Comparison of ENCODE assay signal across 9 mouse cellular contexts in genomic region chrX:70161011-70161410, GRCm38 (mm10).
DNase-seq lines count a peak whose midpoint lies in the region; ATAC-seq and TF ChIP-seq lines count a peak whose summit lies in the region.
"Had no signal": no experiment of that assay in that cellular context is flagged by ENCODE, and none has a peak within 500 bp of the region (broad histone marks: within the 10 kb centered on the region; RNA-seq: fewer than 3 reads in every experiment).

No protein-coding gene starts in this region.

- ATAC-seq in midbrain, embryonic 11.5 days (ENCODE audit: low FRiP score), result no peak
- ATAC-seq in stomach, postnatal 0 days (ENCODE audit: low FRiP score, low TSS enrichment), result no peak

- no peak overlapping the region for H3K27ac ChIP-seq in midbrain, embryonic 10.5 days (replicated peaks)
- no peak overlapping the region for H3K27ac ChIP-seq in midbrain, embryonic 11.5 days (ENCODE audit: low read depth, low read length)
- no peak overlapping the region for H3K27ac ChIP-seq in stomach, postnatal 0 days (replicated peaks)
- no peak overlapping the region for H3K27ac ChIP-seq in thymus, adult 2 months (ENCODE audit: control insufficient read depth, insufficient read depth, low read length)
- H3K27ac ChIP-seq: limb, embryonic 12.5 days had no signal

- DNase-seq in adrenal gland, adult 2 months, result peak; percentile 10
- DNase-seq in adrenal gland, postnatal 4 days (ENCODE audit: low spot score in 2 of 2), result no peak
- DNase-seq in midbrain, embryonic 10.5 days (ENCODE audit: low spot score), result peak; percentile 11
- DNase-seq in midbrain, embryonic 11.5 days (ENCODE audit: low spot score, missing footprints), result no peak
- DNase-seq in forelimb bud, embryonic 11.5 days (ENCODE audit: low read depth, low spot score), result peak; percentile 29
- DNase-seq in left cerebral cortex, postnatal 14 days (ENCODE audit: low spot score in 2 of 2), result peak; percentile 18 to 37
- peak; percentile 15 for DNase-seq in stomach, postnatal 0 days (ENCODE audit: low spot score)
- DNase-seq in thymus, adult 2 months, result no peak

- TF ChIP-seq POLR2A in thymus, adult 2 months (IDR thresholded peaks at IDR 0.05; ENCODE audit: control insufficient read depth, extremely low read depth, insufficient read depth, low read length, poor library complexity), result no peak

- TF ChIP-seq EP300 in stomach, postnatal 0 days (optimal IDR thresholded peaks at IDR 0.05), result no peak

- no peak overlapping the region for H3K4me3 ChIP-seq in midbrain, embryonic 10.5 days
- no peak overlapping the region for H3K4me3 ChIP-seq in midbrain, embryonic 11.5 days (ENCODE audit: low read depth, low read length)
- no peak overlapping the region for H3K4me3 ChIP-seq in stomach, postnatal 0 days (ENCODE audit: low read depth, low read length)
- no peak overlapping the region for H3K4me3 ChIP-seq in thymus, adult 2 months (ENCODE audit: control insufficient read depth, insufficient read depth, low read length)
- H3K4me3 ChIP-seq: limb, embryonic 12.5 days had no signal

- intact Hi-C loops in left cerebral cortex, postnatal 14 days (cut with DNase I), result loop anchor here (5.0 kb wide), 1 partner anchor 1209 kb away; no protein-coding TSS in a partner anchor

- TF ChIP-seq CTCF in stomach, postnatal 0 days (IDR thresholded peaks at IDR 0.05; ENCODE audit: low read depth), result peak; percentile 74
- TF ChIP-seq CTCF in thymus, adult 2 months (IDR thresholded peaks at IDR 0.05; ENCODE audit: borderline replicate concordance, control insufficient read depth, extremely low read depth, insufficient read depth, low read length, poor library complexity), result no peak

- no peaks in the 10 kb centered on the region for H3K9me3 ChIP-seq in midbrain, embryonic 10.5 days (replicated peaks)
- H3K9me3 ChIP-seq in midbrain, embryonic 11.5 days (ENCODE audit: control insufficient read depth, low read length), result no peaks in the 10 kb centered on the region
- H3K9me3 ChIP-seq in stomach, postnatal 0 days (ENCODE audit: control insufficient read depth, low read length), result no peaks in the 10 kb centered on the region
- H3K9me3 ChIP-seq: limb, embryonic 12.5 days had no signal

- no peak overlapping the region for H3K4me2 ChIP-seq in midbrain, embryonic 11.5 days
- no peak overlapping the region for H3K4me2 ChIP-seq in stomach, postnatal 0 days (replicated peaks; ENCODE audit: low read depth)
- H3K4me2 ChIP-seq: limb, embryonic 12.5 days had no signal

- H3K4me1 ChIP-seq in midbrain, embryonic 10.5 days, result no peaks in the 10 kb centered on the region
- no peaks in the 10 kb centered on the region for H3K4me1 ChIP-seq in midbrain, embryonic 11.5 days (ENCODE audit: control insufficient read depth, insufficient read depth, low read length)
- H3K4me1 ChIP-seq in stomach, postnatal 0 days (replicated peaks; ENCODE audit: control insufficient read depth, insufficient read depth), result no peaks in the 10 kb centered on the region
- H3K4me1 ChIP-seq in thymus, adult 2 months (replicated peaks; ENCODE audit: control insufficient read depth, insufficient read depth, low read length), result no peaks in the 10 kb centered on the region
- H3K4me1 ChIP-seq: limb, embryonic 12.5 days had no signal

- 23% methylated on average over 4 of the region's 4 CpGs for WGBS in midbrain, embryonic 10.5 days
- WGBS in midbrain, embryonic 11.5 days, result 18% methylated on average over 4 of the region's 4 CpGs
- 14% methylated on average over 4 of the region's 4 CpGs for WGBS in stomach, postnatal 0 days
- WGBS in thymus, adult 2 months, result 19% methylated on average over 4 of the region's 4 CpGs

- H3K36me3 ChIP-seq in midbrain, embryonic 10.5 days, result no peaks in the 10 kb centered on the region
- H3K36me3 ChIP-seq in midbrain, embryonic 11.5 days (ENCODE audit: control insufficient read depth, insufficient read depth, low read length), result no peaks in the 10 kb centered on the region
- H3K36me3 ChIP-seq in stomach, postnatal 0 days (ENCODE audit: control insufficient read depth, insufficient read depth, low read length), result no peaks in the 10 kb centered on the region
- no peaks in the 10 kb centered on the region for H3K36me3 ChIP-seq in thymus, adult 2 months (ENCODE audit: control insufficient read depth, insufficient read depth, low read length)
- H3K36me3 ChIP-seq: limb, embryonic 12.5 days had no signal

- no peak overlapping the region for H3K9ac ChIP-seq in midbrain, embryonic 11.5 days (ENCODE audit: low read length)
- no peak overlapping the region for H3K9ac ChIP-seq in stomach, postnatal 0 days (ENCODE audit: low read length)
- H3K9ac ChIP-seq: limb, embryonic 12.5 days had no signal

- no peaks in the 10 kb centered on the region; the same call in 1 of the 2 replicates for H3K27me3 ChIP-seq in midbrain, embryonic 10.5 days (ENCODE audit: low read depth, poor library complexity, severe bottlenecking)
- no peaks in the 10 kb centered on the region for H3K27me3 ChIP-seq in midbrain, embryonic 11.5 days (ENCODE audit: control insufficient read depth, insufficient read depth, low read length)
- no peaks in the 10 kb centered on the region for H3K27me3 ChIP-seq in stomach, postnatal 0 days (ENCODE audit: control insufficient read depth, insufficient read depth, low read length)
- H3K27me3 ChIP-seq in thymus, adult 2 months (ENCODE audit: control insufficient read depth, insufficient read depth, low read length), result no peaks in the 10 kb centered on the region
- H3K27me3 ChIP-seq: limb, embryonic 12.5 days had no signal

Comparison
In these comparisons a context has a peak if more than half of its experiments do, and no peak if none do; other contexts are left out.
1. DNase-seq: peak in adrenal gland, adult 2 months (single experiment), midbrain, embryonic 10.5 days (single experiment), forelimb bud, embryonic 11.5 days (single experiment), left cerebral cortex, postnatal 14 days (2 of 2) and stomach, postnatal 0 days (single experiment); none in adrenal gland, postnatal 4 days (0 of 2), midbrain, embryonic 11.5 days (single experiment) and thymus, adult 2 months (single experiment).